Mouse (Mus musculus) liver, embryonic 18 days (tissue): Measurements from ENCODE around the gene Rala. TPM values are rescaled to one million over a fixed set of nuclear protein-coding genes. Genes with fewer than 3 reads are reported as not detected.

ENCODE experiments used
- polyA plus RNA-seq: library from polyadenylated mRNA; depleted of rRNA; stranded (reverse); fragments of >200 nt; gene quantifications from 2 replicates; pipeline ENCODE4 v1.2.3, GENCODE M21; 2012; rRNA removed

Gene Rala
- polyA plus RNA-seq, result 10.2 and 10.9 TPM in 2 replicates

GRCm38 (mm10) chr13:17944078-17944917 lies at the start of gene Rala:
TSS of gene Rala (minus strand) at chr13:17944239.

GRCm38 (mm10) chr13:17992697-17993514 lies 48.9 kb upstream of the Rala start, which contains the start of gene Yae1d1:
TSS of gene Yae1d1 (minus strand) at chr13:17993349.

Other genes with a start within 250 kb of the Rala start
- 8.1 and 8.4 TPM in 2 replicates for gene Mplkip, start 249.0 kb downstream of the Rala start, polyA plus RNA-seq
- 2.9 and 3.7 TPM in 2 replicates for gene Sugct, start 248.7 kb downstream of the Rala start, polyA plus RNA-seq
- 10.3 and 11.4 TPM in 2 replicates for gene Cdk13, start 139.1 kb downstream of the Rala start, polyA plus RNA-seq
- gene Yae1d1, start 49.1 kb upstream of the Rala start, polyA plus RNA-seq, result 11.5 and 12.4 TPM in 2 replicates